Mouse (Mus musculus): ENCODE results near the gene Acer2.

GRCm38 (mm10) chr4:86831896-86832295 lies 42.3 kb upstream of the Acer2 start:
- no peak for TF ChIP-seq POLR2A (IDR thresholded peaks at IDR 0.05; ENCODE audit: borderline replicate concordance, extremely low read depth, insufficient read depth, insufficient read length, poor library complexity, severe bottlenecking)
- no peak for TF ChIP-seq CTCF (IDR thresholded peaks at IDR 0.05; ENCODE audit: borderline replicate concordance, extremely low read depth, insufficient read depth, insufficient read length)
